ENCODE assay signal across 9 mouse cellular contexts in the genomic region with DNA sequence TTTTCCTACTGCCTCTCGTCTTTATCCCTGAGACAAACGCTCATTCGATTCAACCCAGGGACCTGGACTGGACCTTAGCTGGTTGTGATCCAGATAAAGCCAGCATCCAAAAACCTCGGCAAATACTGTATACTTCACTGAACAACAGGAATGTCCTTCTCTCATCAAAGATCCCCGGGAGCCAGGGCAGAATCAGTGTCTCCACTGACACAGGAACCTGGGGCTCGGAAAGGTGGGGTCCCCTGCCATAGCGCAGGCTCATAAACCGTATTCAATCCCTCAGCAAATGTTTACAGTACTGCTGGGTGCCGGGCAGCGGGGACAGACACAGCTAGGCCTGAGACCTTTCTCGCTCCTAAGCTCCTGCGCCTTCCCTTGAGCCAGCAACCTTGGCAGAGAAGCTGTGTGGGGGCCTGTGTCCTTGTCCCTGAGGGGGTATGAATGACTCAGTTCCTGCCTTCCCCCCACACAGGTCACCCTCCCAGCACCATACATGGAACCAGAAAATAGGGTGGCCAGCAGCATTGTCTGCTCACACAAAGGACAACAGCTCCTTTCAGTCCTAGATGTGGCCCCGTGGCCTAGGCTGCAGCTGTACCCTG. TPM values are rescaled to one million over a fixed set of nuclear protein-coding genes. Genes with fewer than 3 reads are reported as not detected.
A peak's percentile ranks its signal among the peaks of the same experiment; 100 is the strongest.
DNase-seq lines count a peak whose midpoint lies in the region; ATAC-seq and TF ChIP-seq lines count a peak whose summit lies in the region.
"Had no signal": no experiment of that assay in that cellular context is flagged by ENCODE, and none has a peak within 500 bp of the region (broad histone marks: within the 10 kb centered on the region; RNA-seq: fewer than 3 reads in every experiment).

No protein-coding gene starts in this region.

- TF ChIP-seq POLR2A in heart, adult 2 months (IDR thresholded peaks at IDR 0.05; ENCODE audit: insufficient read depth, low read depth, low read length): 0 out of 2 replicates have a peak, but pooled peaks have one; percentile 7

- no peaks in the 10 kb centered on the region for H3K27me3 ChIP-seq in heart, adult 2 months (ENCODE audit: control insufficient read depth, insufficient read depth, low read length)
- no peaks in the 10 kb centered on the region for H3K27me3 ChIP-seq in forebrain, embryonic 11.5 days (ENCODE audit: control insufficient read depth, insufficient read depth, low read length)
- H3K27me3 ChIP-seq: CH12.LX had no signal

- no peaks in the 10 kb centered on the region for H3K9me3 ChIP-seq in ES-E14 (ENCODE audit: control insufficient read depth, insufficient read depth, low read depth, low read length)
- no peaks in the 10 kb centered on the region for H3K9me3 ChIP-seq in forebrain, embryonic 11.5 days (ENCODE audit: control insufficient read depth, low read length)

- H3K4me1 ChIP-seq in heart, adult 2 months (ENCODE audit: control insufficient read depth, insufficient read depth, low read length): peaks cover 3% of the 10 kb centered on the region
- H3K4me1 ChIP-seq in ES-E14 (ENCODE audit: control insufficient read depth in 2 of 2, insufficient read depth in 2 of 2, low read length in 2 of 2, poor library complexity in 1 of 2): peaks cover 4 to 14% of the 10 kb centered on the region in 2 experiments
- H3K4me1 ChIP-seq in forebrain, embryonic 11.5 days (replicated peaks; ENCODE audit: control insufficient read depth, insufficient read depth, low read length): peaks cover 10% of the 10 kb centered on the region

- no peaks in the 10 kb centered on the region for H3K79me2 ChIP-seq in heart, adult 2 months (replicated peaks; ENCODE audit: control insufficient read depth, insufficient read depth, low read length)

- no peak for TF ChIP-seq EP300 in heart, adult 2 months (IDR thresholded peaks at IDR 0.05; ENCODE audit: insufficient read depth, low read depth, low read length)

- peak in 1 of 2 experiments; percentile 20 for DNase-seq in heart, adult 2 months
- DNase-seq in heart, adult 9 months (ENCODE audit: low spot score in 2 of 2): no peak
- DNase-seq in ES-E14 (ENCODE audit: low read depth, low spot score): no peak
- DNase-seq in forebrain, embryonic 11.5 days (ENCODE audit: low spot score): no peak
- peak; percentile 43 to 59 for DNase-seq in kidney, postnatal 25 days
- no peak for DNase-seq in c-Kit-positive CD71-positive TER-119-positive erythroid progenitor cells, embryonic 14.5 days (ENCODE audit: low spot score)
- no peak for DNase-seq in urinary bladder, postnatal 10 days (ENCODE audit: low spot score)
- DNase-seq in cerebellum, postnatal 4 days (ENCODE audit: low spot score in 2 of 2): no peak

- peak overlapping the region; percentile 3; the same call in 1 of the 2 replicates for H3K9ac ChIP-seq in heart, adult 2 months (ENCODE audit: low read depth, low read length)
- peak overlapping the region; percentile 37; the same call in 1 of the 2 replicates for H3K9ac ChIP-seq in ES-E14 (ENCODE audit: insufficient read depth, low read depth, low read length, poor library complexity, severe bottlenecking)
- peak overlapping the region; percentile 59 for H3K9ac ChIP-seq in forebrain, embryonic 11.5 days (ENCODE audit: low read length)

- ATAC-seq in forebrain, embryonic 11.5 days (replicated peaks; ENCODE audit: low FRiP score): no peak; the same call in 1 of the 2 replicates

- peak overlapping the region; percentile 59 for H3K27ac ChIP-seq in heart, adult 2 months
- H3K27ac ChIP-seq in ES-E14 (ENCODE audit: insufficient read depth, low read depth, low read length, poor library complexity, severe bottlenecking): peak overlapping the region; percentile 52
- H3K27ac ChIP-seq in forebrain, embryonic 11.5 days (ENCODE audit: low read depth, low read length): peak overlapping the region; percentile 70

- TF ChIP-seq CTCF in heart, adult 2 months (IDR thresholded peaks at IDR 0.05): no peak

- H3K36me3 ChIP-seq in heart, adult 2 months (ENCODE audit: control insufficient read depth, insufficient read depth, low read length): no peaks in the 10 kb centered on the region
- peaks cover 77% of the 10 kb centered on the region for H3K36me3 ChIP-seq in ES-E14 (ENCODE audit: control insufficient read depth, insufficient read depth, low read length, poor library complexity, severe bottlenecking)
- H3K36me3 ChIP-seq in forebrain, embryonic 11.5 days (ENCODE audit: control insufficient read depth, insufficient read depth, low read length): no peaks in the 10 kb centered on the region

- intact Hi-C loops in heart, adult 2 months (cut with DNase I): no loop called here

- WGBS in heart, adult 2 months: 53% methylated on average over 13 of the region's 13 CpGs
- WGBS in forebrain, embryonic 11.5 days: 37% methylated on average over 13 of the region's 13 CpGs

- in situ Hi-C loops in ES-E14 (cut with MboI; ENCODE audit: low sequenced_read_pairs in 2 of 2, unreplicated experiment in 2 of 2): no loop called here

- no peak overlapping the region for H3K4me2 ChIP-seq in forebrain, embryonic 11.5 days (ENCODE audit: low read depth, low read length, severe bottlenecking)

- H3K4me3 ChIP-seq in heart, adult 2 months: no peak overlapping the region
- 0 out of 4 replicates have a peak overlapping the region, but pooled peaks of 1 of the 2 experiments have one; percentile 26 for H3K4me3 ChIP-seq in ES-E14 (ENCODE audit: insufficient read depth in 1 of 2, low read depth in 1 of 2, low read length in 2 of 2, poor library complexity in 1 of 2, severe bottlenecking in 1 of 2)
- no peak overlapping the region for H3K4me3 ChIP-seq in forebrain, embryonic 11.5 days (ENCODE audit: low read depth, low read length)

TF ChIP-seq in ES-E14, 5 proteins besides CTCF, POLR2A, EP300 and RAD21:
- TF ChIP-seq ZC3H11A (IDR thresholded peaks at IDR 0.05; ENCODE audit: borderline replicate concordance, low read depth, low read length): no peak
- TF ChIP-seq HCFC1 (IDR thresholded peaks at IDR 0.05; ENCODE audit: borderline replicate concordance, insufficient read depth, low read length): no peak
- no peak for TF ChIP-seq ZNF384 (IDR thresholded peaks at IDR 0.05; ENCODE audit: low read depth, low read length)
- TF ChIP-seq CHD2 (IDR thresholded peaks at IDR 0.05; ENCODE audit: low read depth, low read length): no peak
- TF ChIP-seq MAFK (IDR thresholded peaks at IDR 0.05; ENCODE audit: insufficient read depth, low read depth, low read length): no peak

RNA-seq across cellular contexts. Expression of a gene that starts 23.1 kb away (rescaled TPM):
- 1 to 10 TPM; 4.4 to 4.8 TPM for total RNA-seq in heart, adult 2 months (2021)
- 5.9 and 7.1 TPM in 2 replicates for polyA plus RNA-seq in heart, adult 2 months (2012; rRNA removed)
- 87.1 and 95.0 TPM in 2 replicates for total RNA-seq in ES-E14 (2012; rRNA removed)
- 31.5 and 32.2 TPM in 2 replicates for polyA plus RNA-seq in forebrain, embryonic 11.5 days (2014; fragmentation: Nextera tagmentation; extraction: Ambion mirVana)

Comparison
In these comparisons a context has a peak if more than half of its experiments do, and no peak if none do; other contexts are left out.
1. DNase-seq: peak in kidney, postnatal 25 days (2 of 2); none in heart, adult 9 months (0 of 2), ES-E14 (single experiment), forebrain, embryonic 11.5 days (single experiment), c-Kit-positive CD71-positive TER-119-positive erythroid progenitor cells, embryonic 14.5 days (single experiment), urinary bladder, postnatal 10 days (single experiment) and cerebellum, postnatal 4 days (0 of 2).
2. H3K9ac ChIP-seq: peak in every context shown above with its lines; median percentile 59 in forebrain, embryonic 11.5 days; 37 in ES-E14; 3 in heart, adult 2 months.
3. RNA of a gene that starts 23.1 kb away (total RNA-seq): 87.1 to 95.0 TPM in ES-E14; 4.4 to 4.8 TPM in heart, adult 2 months; every median in the first group is over 10 times any median in the second.
4. Peak in every context shown above with its lines, with median percentiles within 50 percentile points of each other: H3K27ac ChIP-seq.